Mouse (Mus musculus) thymus, postnatal 36 days (tissue): ENCODE results near the gene Lpin1.

Source experiments
- DNase-seq, 2 experiments: peaks; one replicate each; pipeline ENCODE4 v3.0.0; 2022; ENCODE audit warnings: mixed read lengths in 2 of 2

Lpin1 gene

GRCm38 (mm10) chr12:16618512-16619274 lies 7.9 kb upstream of the Lpin1 start:
- no peak for DNase-seq

GRCm38 (mm10) chr12:16615738-16616137 lies 5.0 kb upstream of the Lpin1 start:
- no peak for DNase-seq

- no peak for DNase-seq
Observed at GRCm38 (mm10) chr12:16614556-16614955, 3.8 kb upstream of the Lpin1 start.

GRCm38 (mm10) chr12:16605624-16606023 lies 5.1 kb downstream of the Lpin1 start:
- no peak for DNase-seq

GRCm38 (mm10) chr12:16602271-16602670 lies 8.5 kb downstream of the Lpin1 start:
- DNase-seq = no peak

- DNase-seq = no peak
Observed at GRCm38 (mm10) chr12:16600374-16600773, 10.4 kb downstream of the Lpin1 start.

GRCm38 (mm10) chr12:16599359-16599758 lies 11.4 kb downstream of the Lpin1 start:
- DNase-seq = no peak

- no peak for DNase-seq
Observed at GRCm38 (mm10) chr12:16593761-16594160, 17.0 kb downstream of the Lpin1 start.

GRCm38 (mm10) chr12:16593014-16593413 lies 17.8 kb downstream of the Lpin1 start:
- DNase-seq = no peak

GRCm38 (mm10) chr12:16592451-16592850 lies 18.3 kb downstream of the Lpin1 start:
- DNase-seq = no peak

GRCm38 (mm10) chr12:16591453-16592200 lies 19.1 kb downstream of the Lpin1 start:
- DNase-seq = peak; percentile 85 to 89

- DNase-seq = no peak
Observed at GRCm38 (mm10) chr12:16589966-16590365, 20.8 kb downstream of the Lpin1 start.

- peak; percentile 94 to 96 for DNase-seq
Observed at GRCm38 (mm10) chr12:16589204-16589949, 21.4 kb downstream of the Lpin1 start.

- DNase-seq = no peak
Observed at GRCm38 (mm10) chr12:16588396-16589042, 22.2 kb downstream of the Lpin1 start.

- no peak for DNase-seq
Observed at GRCm38 (mm10) chr12:16587767-16588166, 23.0 kb downstream of the Lpin1 start.

GRCm38 (mm10) chr12:16587111-16587510 lies 23.7 kb downstream of the Lpin1 start:
- no peak for DNase-seq

- no peak for DNase-seq
Observed at GRCm38 (mm10) chr12:16584964-16585363, 25.8 kb downstream of the Lpin1 start.

- peak; percentile 20 to 25 for DNase-seq
Observed at GRCm38 (mm10) chr12:16584035-16584682, 26.6 kb downstream of the Lpin1 start.

- DNase-seq = no peak
Observed at GRCm38 (mm10) chr12:16583313-16583712, 27.5 kb downstream of the Lpin1 start.

- no peak for DNase-seq
Observed at GRCm38 (mm10) chr12:16580306-16580705, 30.5 kb downstream of the Lpin1 start.

GRCm38 (mm10) chr12:16577665-16578233 lies 33.0 kb downstream of the Lpin1 start:
- DNase-seq = no peak

GRCm38 (mm10) chr12:16571278-16571677 lies 39.5 kb downstream of the Lpin1 start:
- DNase-seq = no peak
